Mouse (Mus musculus) lung, postnatal 0 days (tissue): ENCODE data around the gene Hist1h2af. TPM values are rescaled to one million over a fixed set of nuclear protein-coding genes. Genes with fewer than 3 reads are reported as not detected.
A peak's percentile ranks its signal among the peaks of the same experiment; 100 is the strongest.
"Not testable (repeated sequence)": the region's sequence is repeated elsewhere in the genome, so short reads cannot be mapped to it uniquely, and the experiment has no call there.

Experiments
- ATAC-seq: fragments of 200-750 bp; cut with Nextera tagmentation; 2 replicates; pipeline ENCODE4 v1.8.0; 2017; ENCODE audit warnings: moderate library complexity
- DNase-seq: peaks from one replicate; pipeline ENCODE4 v3.0.0-alpha.2; 2016; ENCODE audit warnings: low spot score
- H3K27ac ChIP-seq: fragments of 300-500 bp; sonication (generic); 2 replicates; pipeline ENCODE4 v1.5.1; 2014; ENCODE audit warnings: antibody characterized with exemption, mild to moderate bottlenecking, low read length, mixed read lengths
- H3K27me3 ChIP-seq: fragments of 300-500 bp; sonication (generic); replicated peaks from 2 replicates; pipeline ENCODE4 v1.6.1; 2014; ENCODE audit warnings: low read length, mixed read lengths; ENCODE audit not compliant: insufficient read depth
- H3K36me3 ChIP-seq: fragments of 300-500 bp; sonication (generic); 2 replicates; pipeline ENCODE4 v1.6.1; 2014; ENCODE audit warnings: low read length, mixed read lengths; ENCODE audit not compliant: insufficient read depth
- H3K4me1 ChIP-seq: fragments of 300-500 bp; sonication (generic); 2 replicates; pipeline ENCODE4 v1.6.1; 2014; ENCODE audit warnings: antibody characterized with exemption, low read depth, low read length, mixed read lengths; ENCODE audit not compliant: insufficient read depth
- H3K4me2 ChIP-seq: fragments of 300-500 bp; sonication (generic); replicated peaks from 2 replicates; pipeline ENCODE4 v1.6.1; 2014; ENCODE audit warnings: low read depth, mild to moderate bottlenecking, low read length, moderate library complexity, mixed read lengths
- H3K4me3 ChIP-seq: fragments of 300-500 bp; sonication (generic); 2 replicates; pipeline ENCODE4 v1.5.1; 2014; ENCODE audit warnings: low read depth, low read length
- H3K9ac ChIP-seq: fragments of 300-500 bp; sonication (generic); replicated peaks from 2 replicates; pipeline ENCODE4 v1.6.1; 2014; ENCODE audit warnings: low read depth, mild to moderate bottlenecking
- H3K9me3 ChIP-seq: fragments of 300-500 bp; sonication (generic); 2 replicates; pipeline ENCODE4 v1.6.1; 2016; ENCODE audit warnings: low read length, mixed read lengths
- CTCF ChIP-seq: IDR thresholded peaks from 2 replicates; pipeline ENCODE4 v1.5.1; 2016; ENCODE audit warnings: antibody characterized with exemption, mild to moderate bottlenecking
- EP300 ChIP-seq: IDR thresholded peaks from 2 replicates; pipeline ENCODE4 v1.6.1; 2016; ENCODE audit warnings: antibody characterized with exemption, mild to moderate bottlenecking, control low read depth
- WGBS: fragments of 180-500 bp; shearing (Covaris S2); extraction: QIAGEN DNeasy Blood & Tissue Kit; methylation state at CpG from one replicate; pipeline ENCODE4 v1.1.7; 2014; 5-methylcytosine and 5-hydroxymethylcytosine counted together
- polyA plus RNA-seq: library from polyadenylated mRNA; unstranded; fragments of >200 nt; fragmentation: Nextera tagmentation; extraction: Ambion mirVana; gene quantifications from 2 replicates; pipeline ENCODE4 v1.2.1, GENCODE M21; 2015

The Hist1h2af gene
- polyA plus RNA-seq, 1 experiment from 2014 or later: 1.3 TPM

DNA sequence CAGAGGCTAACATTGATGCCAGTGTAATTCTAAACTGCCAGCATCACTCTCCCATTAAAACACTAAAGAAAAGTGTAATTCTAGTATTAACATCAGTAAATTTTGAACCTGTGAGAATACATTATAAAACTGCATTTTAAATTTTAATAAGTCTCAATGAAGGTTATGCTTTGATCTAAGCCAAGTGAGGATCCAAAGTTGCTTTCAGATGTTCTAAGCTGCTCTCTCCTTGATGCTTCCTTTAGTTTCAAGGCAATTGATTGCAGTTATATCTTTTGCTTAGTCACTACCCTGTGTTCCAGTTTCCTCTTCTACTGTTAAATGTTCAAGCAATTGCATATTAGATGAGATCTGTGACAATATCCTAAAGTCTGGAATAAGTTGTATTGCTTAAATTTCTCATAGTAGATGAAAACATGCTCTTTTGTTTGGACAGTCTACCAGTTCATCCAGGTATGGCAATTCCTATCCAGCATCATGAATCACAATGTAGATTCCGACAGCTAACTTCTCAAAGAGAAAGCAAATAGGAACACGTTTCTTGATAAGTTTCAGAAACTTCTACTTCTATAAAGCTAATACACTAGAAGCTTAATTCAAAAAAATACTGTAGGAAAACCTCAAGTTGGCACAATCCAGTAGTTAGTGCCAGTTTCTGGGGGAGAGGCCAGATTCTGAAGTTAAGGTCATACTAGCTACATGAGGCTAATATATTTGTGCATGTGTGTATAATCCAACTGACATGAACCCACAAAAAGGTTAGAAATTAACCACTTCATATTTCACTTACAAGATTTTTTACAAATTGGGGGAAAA lies 38.7 kb downstream of the Hist1h2af start:
- H3K4me3 ChIP-seq: peak overlapping the region; percentile 33
- peak overlapping the region; percentile 64 for H3K4me2 ChIP-seq
- no peaks in the 10 kb centered on the region for H3K9me3 ChIP-seq
- 16% methylated on average over 2 of the region's 2 CpGs for WGBS
- peak; percentile 18 for DNase-seq
- ATAC-seq: no peak
- TF ChIP-seq CTCF: no peak
- no peak for TF ChIP-seq EP300
- no peaks in the 10 kb centered on the region for H3K36me3 ChIP-seq
- H3K27ac ChIP-seq: peak overlapping the region; percentile 48
- H3K4me1 ChIP-seq: peaks cover 11% of the 10 kb centered on the region; the same call in 1 of the 2 replicates
- no peaks in the 10 kb centered on the region for H3K27me3 ChIP-seq
- peak overlapping the region; percentile 17; the same call in 1 of the 2 replicates for H3K9ac ChIP-seq

DNA sequence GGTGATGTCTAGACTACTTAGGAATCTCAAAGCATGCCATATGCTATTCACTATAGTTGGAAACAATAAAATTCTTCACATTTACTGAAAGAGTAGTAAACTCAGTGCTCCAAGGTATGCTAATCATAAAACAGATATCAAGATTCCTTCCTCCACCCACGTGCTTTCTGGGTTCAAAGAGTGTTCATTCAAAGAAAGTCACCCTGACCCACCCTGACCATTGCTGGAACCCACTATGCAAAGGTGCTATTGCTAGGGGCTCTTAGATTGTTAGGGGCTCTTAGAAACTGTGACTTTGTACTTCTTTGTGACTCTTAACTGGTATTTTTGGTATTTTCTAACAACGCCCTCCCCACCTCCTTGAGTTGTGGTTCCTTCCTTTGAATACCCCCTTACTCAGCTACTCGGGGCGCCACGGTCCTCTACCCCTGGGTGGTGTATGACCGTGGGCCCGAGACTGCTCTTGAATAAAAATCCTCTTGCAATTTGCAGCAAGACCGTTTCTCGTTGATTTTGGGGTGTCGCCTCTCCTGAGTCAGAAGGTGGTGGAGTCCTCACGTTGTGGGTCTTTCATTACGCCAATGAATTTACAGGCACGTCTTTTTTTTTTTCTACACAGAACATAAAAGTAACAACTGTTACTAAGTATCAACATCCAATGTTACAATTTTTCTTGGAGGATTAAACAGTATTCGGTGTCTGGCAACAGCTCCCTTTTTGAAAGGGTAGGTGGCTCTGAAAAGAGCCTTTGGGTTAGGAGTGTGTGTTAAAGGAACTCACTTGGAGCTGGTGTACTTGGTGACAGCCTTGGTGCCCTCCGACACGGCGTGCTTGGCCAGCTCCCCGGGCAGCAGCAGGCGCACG lies 39.6 kb downstream of the Hist1h2af start:
- H3K36me3 ChIP-seq, ATAC-seq, H3K27me3 ChIP-seq, H3K9me3 ChIP-seq: not testable (repeated sequence)
- Histone ChIP-seq H3K4me2 (peak overlapping the region; percentile 64), H3K4me3 (peak overlapping the region; percentile 16; the same call in 1 of the 2 replicates), H3K27ac (peak overlapping the region; percentile 39; the same call in 1 of the 2 replicates), H3K9ac (peak overlapping the region; percentile 27; the same call in 1 of the 2 replicates), H3K4me1 (peaks cover 11% of the 10 kb centered on the region; the same call in 1 of the 2 replicates)
- WGBS: 7% methylated on average over 14 of the region's 20 CpGs
- peak; percentile 12 for DNase-seq

- H3K36me3 ChIP-seq, H3K27me3 ChIP-seq, H3K9me3 ChIP-seq: not testable (repeated sequence)
- ATAC-seq: peak; percentile 88
- H3K9ac ChIP-seq: peak within 1 kb of the TSS; percentile 27; the same call in 1 of the 2 replicates
- H3K4me3 ChIP-seq: peak within 1 kb of the TSS; percentile 35; the same call in 1 of the 2 replicates
- under 1% methylated on average over 17 of the region's 42 CpGs for WGBS
- H3K27ac ChIP-seq: peak within 1 kb of the TSS; percentile 75; the same call in 1 of the 2 replicates
- peak; percentile 99 for DNase-seq
- peaks cover 11% of the 10 kb centered on the region; the same call in 1 of the 2 replicates for H3K4me1 ChIP-seq
- TF ChIP-seq EP300: peak; percentile 90
- H3K4me2 ChIP-seq: peak within 1 kb of the TSS; percentile 64
Measured at GRCm38 (mm10) chr13:23573898-23574524, 40.3 kb downstream of the Hist1h2af start, which contains the start of the genes Hist1h2bf and Hist1h2ad. Gene Hist1h2bf (minus strand): TSS chr13:23574196. Gene Hist1h2ad (plus strand): TSS chr13:23574381.

- 0 out of 2 replicates have a peak overlapping the region, but pooled peaks have one; percentile 15 for H3K4me3 ChIP-seq
- DNase-seq: peak; percentile 36
- peak; percentile 3 for ATAC-seq
- H3K9ac ChIP-seq, H3K9me3 ChIP-seq, H3K27me3 ChIP-seq, H3K36me3 ChIP-seq: not testable (repeated sequence)
- 0% methylated on average over 5 of the region's 39 CpGs for WGBS
- peak overlapping the region; percentile 75; the same call in 1 of the 2 replicates for H3K27ac ChIP-seq
- H3K4me1 ChIP-seq: peaks cover 11% of the 10 kb centered on the region; the same call in 1 of the 2 replicates
- H3K4me2 ChIP-seq: peak overlapping the region; percentile 64
Measured at GRCm38 (mm10) chr13:23574546-23575170, 41.0 kb downstream of the Hist1h2af start.

DNA sequence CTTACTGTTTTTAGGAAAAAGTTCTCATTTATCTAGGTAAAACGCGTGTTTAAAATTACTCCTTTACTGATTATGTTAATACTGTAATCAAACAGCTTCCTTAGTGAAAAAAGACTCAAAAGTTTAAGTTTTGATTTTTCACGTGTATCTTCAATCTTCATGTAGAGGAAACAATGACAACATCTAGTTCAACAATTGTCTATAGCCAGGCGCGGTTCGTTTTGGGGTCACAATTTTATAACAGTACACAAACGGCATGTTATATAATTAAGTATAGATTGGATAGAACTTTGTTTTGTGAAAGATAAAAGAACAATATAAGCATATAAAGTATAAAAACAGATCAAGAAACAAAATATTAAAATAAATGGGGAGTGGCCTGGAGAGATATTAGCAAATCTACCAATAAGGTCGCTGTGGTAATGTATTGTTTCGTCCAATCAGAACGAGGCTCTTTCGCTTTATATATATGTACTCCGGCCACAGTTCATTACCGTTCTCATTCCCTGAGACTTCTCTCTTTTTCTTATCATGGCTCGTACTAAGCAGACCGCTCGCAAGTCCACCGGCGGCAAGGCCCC lies 41.7 kb downstream of the Hist1h2af start, which contains the start of gene Hist1h3d:
Gene Hist1h3d (plus strand): TSS at position 493 of the 581 bp plus-strand sequence.
- WGBS: under 1% methylated on average over 18 of the region's 18 CpGs
- no peaks in the 10 kb centered on the region for H3K27me3 ChIP-seq
- H3K36me3 ChIP-seq: no peaks in the 10 kb centered on the region
- ATAC-seq: peak; percentile 55
- no peak within 1 kb of the TSS for H3K9ac ChIP-seq
- peak; percentile 96 for DNase-seq
- H3K9me3 ChIP-seq: no peaks in the 10 kb centered on the region
- peak within 1 kb of the TSS; percentile 57 for H3K4me2 ChIP-seq
- TF ChIP-seq CTCF: no peak
- no peak for TF ChIP-seq EP300
- H3K4me1 ChIP-seq: peaks cover 11% of the 10 kb centered on the region; the same call in 1 of the 2 replicates
- peak within 1 kb of the TSS; percentile 35 for H3K4me3 ChIP-seq
- peak within 1 kb of the TSS; percentile 76 for H3K27ac ChIP-seq

DNA sequence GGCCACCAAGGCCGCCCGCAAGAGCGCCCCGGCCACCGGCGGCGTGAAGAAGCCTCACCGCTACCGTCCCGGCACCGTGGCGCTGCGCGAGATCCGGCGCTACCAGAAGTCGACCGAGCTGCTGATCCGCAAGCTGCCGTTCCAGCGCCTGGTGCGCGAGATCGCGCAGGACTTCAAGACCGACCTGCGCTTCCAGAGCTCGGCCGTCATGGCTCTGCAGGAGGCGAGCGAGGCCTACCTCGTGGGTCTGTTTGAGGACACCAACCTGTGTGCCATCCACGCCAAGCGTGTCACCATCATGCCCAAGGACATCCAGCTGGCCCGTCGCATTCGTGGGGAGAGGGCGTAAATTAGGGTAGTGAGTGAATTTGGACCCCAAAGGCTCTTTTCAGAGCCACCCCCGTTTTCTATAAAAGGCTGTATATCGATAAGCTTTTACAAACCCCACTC lies 42.2 kb downstream of the Hist1h2af start:
- ATAC-seq, H3K36me3 ChIP-seq, H3K27me3 ChIP-seq, H3K9me3 ChIP-seq, DNase-seq, H3K9ac ChIP-seq: not testable (repeated sequence)
- peak overlapping the region; percentile 76 for H3K27ac ChIP-seq
- peaks cover 11% of the 10 kb centered on the region; the same call in 1 of the 2 replicates for H3K4me1 ChIP-seq
- WGBS: 0% methylated on average over 8 of the region's 40 CpGs
- peak overlapping the region; percentile 35 for H3K4me3 ChIP-seq
- H3K4me2 ChIP-seq: peak overlapping the region; percentile 57
